Mouse (Mus musculus): ENCODE measurements around the gene Aldh16a1.
"Not testable (repeated sequence)": the region's sequence is repeated elsewhere in the genome, so short reads cannot be mapped to it uniquely, and the experiment has no call there.

The Aldh16a1 gene

DNA sequence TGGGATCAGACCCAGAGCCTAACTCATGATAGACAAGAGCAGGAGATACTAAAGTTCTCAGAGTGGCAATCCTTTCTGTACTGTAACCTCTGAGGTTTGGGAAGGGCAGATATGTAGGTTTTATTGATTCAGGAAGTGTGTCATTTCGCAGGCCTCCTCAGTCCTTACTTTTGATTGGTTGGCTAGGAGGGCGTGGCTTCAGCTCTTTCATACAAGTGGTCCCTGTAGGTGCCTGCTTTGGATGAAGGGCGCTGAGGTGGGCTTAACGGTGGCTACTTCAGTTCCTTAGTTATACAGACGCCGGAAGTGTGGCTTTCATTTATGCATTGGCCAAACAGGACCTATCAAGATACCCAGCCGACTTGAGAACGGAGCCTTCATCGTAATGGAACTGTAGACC is 1.2 kb upstream of the Aldh16a1 start:
- DNase-seq = no peak

DNA sequence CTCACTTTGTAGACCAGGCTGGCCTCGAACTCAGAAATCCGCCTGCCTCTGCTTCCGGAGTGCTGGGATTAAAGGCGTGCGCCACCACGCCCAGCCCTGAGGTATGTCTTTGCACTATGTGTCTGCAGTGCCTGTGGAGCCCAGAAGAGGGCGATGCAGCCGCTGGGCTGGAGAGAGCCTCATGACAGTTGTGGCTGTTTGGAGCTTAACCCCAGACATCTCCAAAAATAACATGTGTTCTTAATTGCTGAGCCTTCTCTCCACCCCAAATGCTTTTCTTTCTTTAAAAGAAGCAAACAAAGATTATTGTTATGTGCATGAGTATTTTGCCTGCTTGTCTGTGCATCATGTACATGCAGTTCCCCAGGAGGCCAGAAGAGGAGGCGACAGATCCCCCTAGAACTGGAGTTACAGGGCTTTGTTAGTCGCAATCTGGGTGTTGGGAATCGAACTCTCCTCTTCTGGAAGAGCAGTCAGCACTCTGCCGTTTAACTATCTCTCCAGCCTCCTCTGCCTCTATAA is 670 bp upstream of the Aldh16a1 start:
- peak; percentile 62 for DNase-seq

DNA sequence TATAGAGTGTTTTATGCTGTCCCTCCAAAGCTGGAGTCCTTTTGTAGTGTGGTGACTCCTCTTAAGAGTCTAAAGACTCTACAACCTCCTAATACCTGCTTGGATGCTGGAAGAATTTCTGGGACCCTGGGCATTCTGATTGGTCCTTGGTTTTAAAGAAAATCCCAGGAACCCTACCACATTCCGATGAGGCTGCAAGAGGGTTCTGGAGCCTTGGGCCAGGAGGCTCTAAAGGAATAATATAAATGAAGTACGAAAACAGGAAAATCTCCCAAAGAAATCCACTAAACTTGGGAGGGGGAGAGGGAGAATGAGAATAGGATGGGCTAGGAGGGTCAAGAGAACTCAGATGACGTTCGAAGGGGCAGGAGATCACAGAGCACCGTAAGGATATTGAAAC is 798 bp downstream of the Aldh16a1 start:
- DNase-seq = no peak

DNA sequence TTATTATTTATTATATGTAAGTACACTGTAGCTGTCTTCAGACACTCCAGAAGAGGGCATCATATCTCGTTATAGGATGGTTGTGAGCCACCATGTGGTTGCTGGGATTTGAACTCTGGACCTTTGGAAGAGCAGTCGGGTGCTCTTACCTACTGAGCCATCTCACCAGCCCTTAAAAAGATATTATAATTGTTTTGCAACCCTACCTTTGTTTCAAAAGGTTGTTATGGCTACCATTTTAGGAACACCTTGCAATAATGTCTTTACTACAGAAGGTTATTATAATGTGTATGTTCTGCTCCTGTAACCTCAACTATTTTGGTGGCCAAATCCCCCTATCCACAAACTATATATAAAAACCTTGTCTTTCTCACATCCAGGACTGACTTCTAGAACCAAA is 1.3 kb downstream of the Aldh16a1 start:
- not testable (repeated sequence) for DNase-seq

DNA sequence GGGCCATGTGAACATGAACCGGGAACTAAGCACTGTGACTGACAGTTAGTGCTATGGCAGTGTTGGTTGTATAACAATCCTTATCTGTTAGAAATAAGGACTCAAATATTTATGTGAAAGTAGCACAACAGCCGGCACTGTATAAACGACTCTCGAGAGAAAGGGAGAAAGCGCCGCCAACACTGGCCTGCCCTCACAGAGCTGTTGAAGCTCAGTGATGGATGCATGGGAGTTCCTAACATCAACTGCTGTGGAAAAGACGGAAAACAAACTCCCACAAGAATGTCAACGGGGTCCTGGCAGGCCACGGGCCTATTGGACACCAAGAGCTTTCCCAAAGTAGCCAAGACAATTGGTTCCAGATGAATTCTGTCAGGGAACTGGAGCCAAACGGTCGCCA is 3.1 kb downstream of the Aldh16a1 start:
- DNase-seq = no peak

DNA sequence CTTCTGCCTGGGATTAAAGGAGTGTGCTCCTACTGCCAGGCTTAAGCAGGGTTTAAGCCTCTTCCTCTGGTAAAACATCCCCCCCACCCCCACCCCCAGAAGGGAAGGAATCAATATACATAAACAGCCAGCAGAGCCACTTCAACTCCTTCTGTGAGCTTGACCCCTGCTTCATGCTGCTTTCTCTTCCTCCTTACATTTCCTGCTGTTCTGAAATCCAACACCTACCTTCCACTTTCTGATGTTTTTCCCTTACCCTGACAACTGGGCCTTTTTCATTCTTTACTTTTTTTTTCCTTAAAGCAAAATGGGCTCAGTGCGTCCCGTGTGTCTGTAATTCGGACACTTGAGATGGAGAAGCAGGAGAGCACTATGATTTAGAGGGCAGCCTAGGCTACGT is 4.1 kb downstream of the Aldh16a1 start:
- no peak for DNase-seq

DNA sequence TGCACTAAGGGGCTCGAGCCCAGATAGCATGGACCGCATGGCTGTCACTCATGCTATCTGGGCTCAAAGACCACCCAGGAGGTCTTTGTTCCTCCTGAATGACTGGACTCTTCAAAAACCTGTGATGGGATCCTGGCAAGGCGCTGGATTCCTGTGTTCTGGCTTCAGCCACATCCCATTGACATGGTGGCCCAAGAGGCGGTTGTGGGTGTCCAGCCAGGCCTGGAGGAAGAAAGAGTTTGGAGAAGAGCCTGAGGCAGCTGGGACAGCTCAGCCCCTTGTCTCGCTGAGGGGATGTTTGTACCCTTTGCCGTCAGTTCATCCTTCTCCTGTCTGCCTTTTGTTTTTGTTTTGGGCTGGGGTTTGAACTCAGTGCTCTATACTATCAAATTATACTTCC is 4.8 kb downstream of the Aldh16a1 start:
- DNase-seq = no peak

DNA sequence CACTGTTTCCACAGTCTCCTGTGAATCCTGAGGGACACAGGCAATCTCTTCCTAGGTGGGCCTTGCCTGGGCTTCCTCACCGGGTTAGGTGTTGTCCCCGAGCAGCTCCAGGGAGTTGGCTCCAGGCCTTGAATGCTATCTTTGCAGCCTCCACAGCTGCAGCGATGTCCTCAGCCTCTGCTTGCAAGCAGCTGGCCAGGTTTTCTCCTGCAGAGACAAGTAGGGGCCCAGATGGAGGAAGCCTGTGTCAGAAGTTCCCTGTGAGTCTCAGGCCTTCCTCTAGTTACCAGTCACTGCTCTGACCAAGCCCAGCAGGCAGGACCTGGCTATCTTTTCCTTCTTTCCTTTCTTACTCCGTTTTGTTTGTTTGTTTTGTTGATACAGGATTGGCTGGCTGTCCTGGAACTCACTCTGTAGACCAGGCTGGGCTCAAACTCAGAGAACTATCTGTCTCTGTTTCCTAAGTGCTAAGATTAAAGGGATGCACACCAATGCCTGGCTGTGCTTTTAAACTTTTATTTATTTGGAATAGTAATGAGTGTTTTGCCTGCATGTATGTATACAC is 5.8 kb downstream of the Aldh16a1 start:
- DNase-seq = no peak

DNA sequence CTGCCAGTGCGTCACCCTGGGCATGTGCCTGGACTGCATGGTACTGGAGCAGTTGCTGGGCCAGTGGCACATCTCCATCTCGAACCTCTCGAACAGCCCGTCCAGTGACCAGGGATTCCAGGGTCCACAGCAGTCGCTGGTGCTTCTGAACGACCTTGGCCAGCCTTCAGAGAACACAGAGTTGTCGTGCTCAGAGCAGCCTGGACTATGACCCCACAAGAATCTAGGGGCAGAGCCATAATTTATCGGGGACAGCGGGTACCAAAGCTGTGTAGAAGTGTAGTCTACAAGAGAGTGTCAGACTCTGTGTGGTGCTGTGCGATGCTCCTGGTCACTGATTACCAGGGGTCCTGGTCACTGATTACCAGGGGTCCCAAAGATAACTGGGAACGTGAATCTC is 6.5 kb downstream of the Aldh16a1 start:
- DNase-seq = no peak

DNA sequence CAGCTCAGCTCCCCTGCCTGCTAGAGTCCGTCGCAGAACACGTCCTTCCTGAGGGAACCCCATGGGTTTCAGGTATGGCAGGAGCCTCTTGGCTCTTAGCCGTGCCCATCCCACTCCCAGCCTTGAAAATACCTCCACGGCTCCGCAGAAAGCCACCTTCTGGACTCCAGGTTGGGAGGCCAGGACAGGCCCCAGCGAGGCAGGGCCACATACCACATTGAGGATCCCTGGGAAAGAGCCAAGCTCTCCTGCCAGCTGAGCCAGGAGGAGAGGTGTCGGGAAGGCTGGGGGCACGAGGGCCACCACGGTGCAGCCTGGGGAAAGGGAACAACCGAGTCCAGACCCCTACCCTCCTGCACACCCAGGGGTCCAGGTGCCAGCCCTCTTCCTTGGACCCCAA is 7.1 kb downstream of the Aldh16a1 start:
- no peak for DNase-seq

DNA sequence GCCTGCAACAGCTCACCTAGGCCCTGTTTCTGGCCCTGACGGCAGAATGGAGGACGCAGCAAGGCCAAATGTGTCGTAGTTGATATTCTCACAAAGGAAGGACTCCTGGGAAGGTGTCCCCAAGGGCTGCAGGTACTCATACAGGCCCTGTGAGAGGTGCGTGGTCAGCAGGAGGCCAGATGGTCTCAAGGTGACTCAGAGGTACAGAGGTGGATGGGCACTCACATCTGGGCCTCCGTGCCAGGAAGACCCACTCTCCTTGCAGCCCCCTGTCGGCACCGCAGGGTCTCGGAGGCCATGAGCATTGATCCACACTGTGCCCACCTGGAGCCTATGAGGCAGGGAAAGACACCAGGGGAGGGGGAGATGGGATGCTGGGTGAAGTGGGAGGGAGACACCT is 8.9 kb downstream of the Aldh16a1 start:
- no peak for DNase-seq

DNA sequence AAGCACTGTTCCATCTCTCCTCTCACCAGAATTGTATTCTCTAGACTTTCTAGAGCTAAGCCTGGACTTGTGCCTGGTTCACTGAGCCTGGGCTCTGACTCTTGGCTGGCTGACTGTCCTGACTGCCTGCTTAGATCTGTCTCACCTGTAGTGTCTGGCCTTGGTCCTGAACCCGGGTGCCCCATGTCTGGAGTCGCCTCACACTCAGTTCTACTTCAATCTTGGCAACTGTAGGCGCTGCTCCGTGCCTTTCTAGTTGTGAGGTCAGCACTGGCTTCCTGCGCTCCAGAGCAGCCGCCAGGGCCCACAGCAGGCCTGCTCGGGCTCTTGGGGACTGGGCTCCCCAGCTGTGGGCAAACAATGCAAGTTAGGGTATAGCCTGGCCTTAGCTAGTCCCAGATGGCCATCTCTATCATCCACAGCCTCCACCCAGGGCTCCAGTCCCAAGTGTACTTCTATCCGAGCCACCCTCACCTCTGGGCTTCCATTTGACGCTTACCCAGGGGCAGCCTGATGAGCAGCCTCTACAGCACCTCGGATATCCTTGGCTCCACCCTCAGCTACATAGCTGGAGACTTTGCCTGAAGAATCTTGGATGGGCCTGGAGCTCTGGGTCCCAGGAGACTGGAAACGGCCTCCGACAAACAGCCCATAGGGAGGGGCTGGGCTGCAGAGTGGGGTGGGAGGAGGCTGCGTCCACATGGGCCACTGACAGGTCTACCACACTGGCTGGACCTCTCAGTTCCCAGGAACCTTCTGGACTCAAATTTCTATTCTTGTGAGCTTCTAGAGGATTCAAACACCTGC is 9.8 kb downstream of the Aldh16a1 start:
- DNase-seq = no peak

DNA sequence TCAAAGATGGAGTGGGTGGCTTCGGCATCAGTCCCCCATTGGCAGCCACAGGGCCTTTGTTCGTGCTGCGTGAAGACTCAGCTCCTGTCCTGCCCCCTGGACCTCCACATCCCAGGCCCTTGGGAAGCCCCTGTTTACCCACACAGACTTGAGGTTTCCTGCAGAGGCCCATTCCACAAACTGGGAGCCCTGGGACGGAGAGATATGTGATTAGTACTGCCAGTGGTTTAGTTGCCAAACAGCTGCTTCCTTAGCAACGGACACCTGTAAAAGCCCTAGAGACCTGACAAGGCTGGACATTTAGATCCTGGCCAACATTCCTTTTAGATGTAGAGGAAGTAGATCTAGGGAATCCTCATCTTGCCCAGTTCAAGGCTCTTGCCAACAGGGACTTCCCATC is 12.5 kb downstream of the Aldh16a1 start:
- no peak for DNase-seq

DNA sequence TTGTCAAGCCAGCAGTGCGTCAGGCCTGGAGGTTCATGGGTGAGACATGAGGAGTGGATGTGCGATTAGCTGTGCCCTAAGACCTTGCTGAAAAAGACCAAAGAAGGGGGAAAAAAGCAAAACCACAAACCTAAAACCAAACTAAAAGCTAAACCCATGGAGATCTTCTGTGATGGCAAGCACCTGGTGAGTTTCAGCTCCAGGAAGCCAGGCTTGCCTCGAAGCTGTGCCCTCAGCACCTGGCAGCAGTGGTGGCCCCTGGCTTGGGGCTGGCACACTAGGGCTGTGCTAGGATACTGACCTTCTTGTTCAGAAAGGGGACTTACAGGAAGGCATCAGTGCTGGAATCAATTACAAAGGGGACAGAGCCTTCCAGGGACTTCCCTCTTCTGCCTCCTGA is 13.1 kb downstream of the Aldh16a1 start:
- no peak for DNase-seq

DNA sequence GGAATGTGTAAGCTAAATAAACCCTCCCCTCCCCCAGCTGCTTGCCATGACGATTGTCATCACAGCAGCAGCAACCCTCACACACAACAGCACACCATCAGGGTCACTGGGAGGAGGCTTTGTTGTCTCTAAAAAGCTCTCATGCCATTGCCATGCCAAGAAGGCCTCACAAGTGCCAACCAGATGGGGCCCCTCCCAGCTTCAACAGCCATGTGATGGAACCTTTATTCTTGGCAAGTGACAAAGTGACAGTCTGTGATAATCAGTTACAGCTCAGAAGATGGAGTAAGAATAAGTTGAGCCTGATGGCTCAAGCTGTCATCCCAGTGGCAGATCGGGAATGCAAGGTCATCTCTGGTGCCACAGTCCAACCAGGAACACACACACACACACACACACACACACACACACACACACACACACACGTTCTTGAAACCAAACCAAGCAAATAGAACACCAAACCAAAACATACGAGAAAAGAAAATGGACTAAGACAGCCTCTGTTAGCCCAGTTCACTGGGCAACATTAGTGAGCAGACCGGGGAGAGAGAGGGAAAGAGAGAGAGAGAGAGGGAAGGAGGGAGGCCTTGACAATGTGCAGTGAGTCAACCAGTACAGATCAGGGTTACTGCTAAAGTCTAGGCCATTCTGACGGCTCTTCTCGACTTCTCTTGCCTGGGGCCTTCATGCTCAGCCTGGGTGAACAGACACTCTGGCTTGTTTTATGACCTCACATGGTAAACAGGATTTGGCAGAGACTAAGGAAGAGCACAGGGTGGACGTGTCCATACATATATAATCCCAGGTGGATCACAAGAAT is 14.3 kb downstream of the Aldh16a1 start:
- DNase-seq = no peak

DNA sequence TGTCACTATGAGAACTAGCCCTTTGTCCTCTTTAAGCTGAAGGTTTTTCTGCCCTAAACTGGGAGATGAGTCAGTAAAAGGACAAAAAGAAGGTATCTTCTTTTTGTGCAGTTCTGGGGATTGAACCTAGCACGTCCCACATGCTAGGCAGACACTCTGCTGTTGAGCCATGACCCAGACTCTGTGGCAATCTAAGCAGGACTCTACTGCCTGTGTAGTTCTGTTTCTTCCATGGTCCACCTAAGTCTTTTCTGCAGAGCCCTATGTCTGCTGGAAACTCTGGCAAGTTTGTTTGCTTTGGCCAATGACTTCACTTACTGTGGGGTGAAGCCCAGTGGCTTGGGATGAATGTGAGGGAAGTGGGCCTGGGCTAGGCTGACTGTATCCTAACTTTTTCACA is 16.0 kb downstream of the Aldh16a1 start:
- no peak for DNase-seq

DNA sequence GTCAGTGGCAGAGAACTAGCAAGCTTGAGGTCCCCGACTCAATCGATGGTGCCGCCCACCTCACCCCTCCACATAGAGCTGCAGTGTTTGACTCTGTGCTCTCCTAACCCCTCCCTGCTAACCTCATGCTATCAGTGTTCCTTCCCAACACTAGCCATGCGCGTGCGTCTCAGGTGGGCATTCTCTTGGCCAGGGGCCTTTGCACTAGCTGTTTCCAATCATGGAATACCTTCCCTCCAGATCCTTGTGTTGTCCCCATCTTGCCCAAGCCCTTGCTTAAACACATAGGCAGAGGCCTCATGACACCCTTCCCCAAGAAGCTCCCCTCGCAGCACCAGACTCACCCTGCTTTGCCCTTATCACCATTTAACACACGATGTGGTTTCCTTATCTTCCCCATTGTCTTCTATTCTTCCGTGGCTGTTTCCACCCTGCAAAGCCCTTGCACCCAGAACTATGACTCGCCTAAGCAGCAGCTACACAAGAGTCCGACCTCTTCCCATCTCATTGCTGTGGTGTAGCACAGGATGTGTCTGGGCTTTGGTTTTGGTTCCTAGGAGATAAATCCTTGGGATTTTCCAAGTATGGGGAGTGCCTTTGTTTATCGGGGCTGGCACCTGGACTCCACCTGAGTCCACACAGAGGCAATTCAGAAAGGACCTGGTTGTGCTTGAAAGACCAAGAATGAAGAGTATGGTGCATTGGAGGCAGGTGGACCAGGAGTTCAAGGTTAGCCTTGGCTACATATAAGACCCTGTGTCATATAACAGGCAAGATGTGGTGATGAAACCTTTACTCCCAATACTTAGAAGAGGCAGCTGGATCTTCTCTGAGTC is 17.0 kb downstream of the Aldh16a1 start:
- no peak for DNase-seq

DNA sequence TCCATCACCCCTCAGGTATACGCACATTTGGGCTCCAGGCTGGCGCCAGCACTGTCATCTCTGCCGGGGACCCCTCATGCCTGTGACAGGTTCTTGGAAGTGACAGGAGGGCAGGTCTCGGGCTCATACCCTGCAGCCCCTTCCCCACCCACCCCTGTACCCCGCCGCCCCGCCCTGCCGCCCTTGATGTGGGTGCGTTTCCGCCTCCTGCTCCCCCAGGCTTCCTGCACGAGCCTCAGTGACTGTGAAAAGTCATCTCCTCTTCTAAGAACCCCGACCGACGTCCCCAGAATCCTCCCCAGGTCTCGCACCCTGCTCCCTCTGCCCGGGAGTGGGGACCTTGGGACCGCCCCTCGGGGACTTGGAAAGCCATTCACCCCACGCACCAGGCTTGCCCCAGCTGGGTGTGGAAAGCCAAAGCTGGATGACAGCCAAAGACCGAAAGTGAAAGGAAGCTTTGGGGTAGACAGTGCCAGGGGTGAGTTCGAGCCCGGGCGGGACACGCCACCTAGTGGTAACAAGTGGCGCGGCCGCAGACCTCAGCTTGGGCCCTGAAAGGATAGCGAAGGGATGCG is 18.3 kb downstream of the Aldh16a1 start, which contains the start of the genes Gm45713 and Flt3l:
Gene Gm45713, minus strand, starts transcription at position 239 of the 575 bp plus-strand sequence.
Gene Flt3l, minus strand, starts transcription at position 440 of the 575 bp plus-strand sequence.
- DNase-seq = peak; percentile 77

DNA sequence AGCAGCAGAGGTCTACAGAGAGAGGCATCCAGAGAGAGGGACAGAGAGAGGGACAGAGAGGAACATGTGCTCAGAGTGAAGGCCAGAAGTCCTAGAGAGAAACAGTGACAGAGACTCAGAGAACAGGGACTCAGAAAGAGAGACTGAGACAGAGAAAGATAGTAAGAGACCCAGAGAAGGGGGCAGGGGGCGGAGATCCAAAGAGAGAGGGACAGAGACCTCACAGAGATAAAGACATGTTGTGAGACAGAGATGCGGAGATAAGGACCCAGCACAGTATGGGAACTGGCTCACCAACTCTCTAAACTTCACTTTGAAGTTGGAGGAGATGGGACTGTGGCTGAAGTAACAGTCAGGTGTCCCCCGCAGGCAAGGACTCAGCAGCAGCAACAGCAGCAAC is 19.0 kb downstream of the Aldh16a1 start:
- DNase-seq = no peak

DNA sequence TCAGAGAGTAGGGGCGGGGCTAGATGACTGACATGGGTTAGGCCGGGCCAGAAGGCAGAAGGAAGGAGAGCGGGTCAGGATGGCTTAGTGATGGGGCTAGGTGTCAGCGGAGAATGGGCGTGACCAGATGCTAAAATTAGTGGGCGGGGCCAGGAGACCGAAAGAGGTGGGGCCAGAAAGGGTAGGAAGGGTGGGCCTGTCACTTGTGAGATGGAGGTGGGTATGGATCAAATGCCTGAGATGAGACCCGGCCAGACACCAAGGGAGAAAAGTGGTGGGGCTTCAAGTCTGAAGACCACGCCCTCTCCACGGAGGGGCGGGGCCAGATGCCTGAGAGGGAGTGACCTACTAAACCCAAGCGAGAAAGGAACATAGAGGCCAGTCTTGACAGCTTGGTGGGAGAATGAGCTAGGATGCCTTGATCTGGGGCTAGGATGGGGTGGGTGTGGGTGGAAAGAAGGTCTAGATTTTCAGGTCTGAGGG is 19.8 kb downstream of the Aldh16a1 start:
- no peak for DNase-seq

DNA sequence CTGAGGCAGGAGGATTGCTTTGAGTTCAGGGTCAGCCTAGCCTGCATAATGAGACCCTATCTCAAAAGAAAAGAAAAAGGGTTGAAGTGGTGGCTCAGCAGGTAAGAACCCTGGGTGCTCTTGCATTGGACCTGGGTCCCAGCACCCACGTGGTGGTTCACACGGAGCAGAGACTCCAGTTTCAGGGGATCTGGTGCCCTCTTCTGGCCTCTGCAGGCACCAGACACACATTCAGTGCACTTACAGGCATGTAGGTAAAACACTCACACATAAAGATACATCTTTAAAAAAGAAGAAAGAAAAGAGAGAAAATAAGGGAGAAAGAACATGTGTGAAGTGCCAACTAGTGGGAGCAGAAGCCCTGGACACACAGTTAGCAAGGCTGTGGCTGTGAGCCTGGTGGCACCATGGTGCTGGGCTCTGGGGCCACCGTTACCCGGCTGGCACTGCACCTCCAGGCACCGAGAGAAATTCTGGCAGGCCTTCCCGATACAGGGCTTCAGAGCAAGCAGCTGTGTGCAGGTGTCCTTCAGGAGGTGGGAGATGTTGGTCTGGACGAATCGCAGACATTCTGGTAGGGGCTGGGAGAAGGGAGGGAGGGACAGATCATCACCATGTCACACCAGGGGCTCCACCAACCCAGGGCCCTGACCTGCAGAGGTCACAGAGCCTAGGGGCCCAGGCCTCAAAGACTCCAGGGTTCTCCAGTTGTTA is 20.8 kb downstream of the Aldh16a1 start:
- DNase-seq = no peak

Measured in right cerebral cortex, postnatal 4 days (tissue).